Comparison of ENCODE assay signal across 16 mouse cellular contexts in the genomic region with DNA sequence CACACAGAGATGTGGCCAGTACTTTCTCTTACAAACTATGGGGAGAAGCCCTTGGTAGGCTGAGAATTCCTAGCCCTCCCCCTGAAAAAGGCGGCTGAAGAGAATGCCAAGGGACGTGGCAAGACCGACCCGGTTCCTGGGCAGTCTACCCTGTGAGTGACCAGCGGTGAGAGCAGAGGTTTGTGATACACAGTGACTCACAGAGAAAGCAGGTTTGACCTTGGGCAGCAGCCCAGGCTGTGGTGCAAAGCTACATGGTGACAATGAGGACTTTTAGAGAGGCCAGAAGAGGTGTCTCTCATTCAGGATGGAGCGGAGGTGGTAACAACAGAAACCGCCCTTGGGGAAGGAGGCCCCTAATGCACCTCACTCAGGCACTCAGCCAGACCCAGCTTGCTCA. TPM values are rescaled to one million over a fixed set of nuclear protein-coding genes. Genes with fewer than 3 reads are reported as not detected.
DNase-seq lines count a peak whose midpoint lies in the region; ATAC-seq and TF ChIP-seq lines count a peak whose summit lies in the region.
"Had no signal": no experiment of that assay in that cellular context is flagged by ENCODE, and none has a peak within 500 bp of the region (broad histone marks: within the 10 kb centered on the region; RNA-seq: fewer than 3 reads in every experiment).

No protein-coding gene starts in this region.

- ATAC-seq in heart, postnatal 0 days (ENCODE audit: insufficient read depth, low read depth): peak; percentile 47
- ATAC-seq: forebrain, embryonic 14.5 days; lung, postnatal 0 days had no signal

- H3K27ac ChIP-seq in gastrocnemius, adult 2 months: peak overlapping the region; percentile 96; the same call in 1 of the 2 replicates
- H3K27ac ChIP-seq in heart, postnatal 0 days (ENCODE audit: low read depth): peak overlapping the region; percentile 93
- H3K27ac ChIP-seq: limb, embryonic 10.5 days; liver, embryonic 14.5 days; neural tube, embryonic 15.5 days had no signal

- no peak for TF ChIP-seq CTCF in gastrocnemius, adult 2 months (IDR thresholded peaks at IDR 0.05)
- no peak for TF ChIP-seq CTCF in heart, postnatal 0 days (IDR thresholded peaks at IDR 0.05; ENCODE audit: low read depth)

- no peak for TF ChIP-seq EP300 in heart, postnatal 0 days (IDR thresholded peaks at IDR 0.05; ENCODE audit: low read depth)

- DNase-seq in gastrocnemius, adult 2 months: no peak
- DNase-seq in gastrocnemius, adult 18-20 months (ENCODE audit: low spot score): no peak
- peak; percentile 81 for DNase-seq in 3T3-L1 (ENCODE audit: low read depth, low spot score)
- DNase-seq in adrenal gland, postnatal 10 days: peak; percentile 72
- peak; percentile 70 for DNase-seq in heart, postnatal 0 days (ENCODE audit: low spot score)
- DNase-seq in spleen, postnatal 36 days (ENCODE audit: low spot score in 2 of 2): no peak
- no peak for DNase-seq in neural tube, embryonic 10.5 days (ENCODE audit: extremely low spot score, low spot score)
- DNase-seq: cerebellum, adult 18-20 months; kidney, adult 9 months; thymus, postnatal 25 days had no signal

- no peak overlapping the region for H3K4me2 ChIP-seq in heart, postnatal 0 days (ENCODE audit: low read depth, low read length)
- H3K4me2 ChIP-seq: neural tube, embryonic 15.5 days had no signal

- 50% methylated on average over 7 of the region's 7 CpGs for WGBS in heart, postnatal 0 days

- H3K36me3 ChIP-seq in heart, postnatal 0 days (replicated peaks; ENCODE audit: control insufficient read depth, insufficient read depth, low read length): peaks cover 18% of the 10 kb centered on the region
- H3K36me3 ChIP-seq: limb, embryonic 10.5 days had no signal

- H3K4me3 ChIP-seq in gastrocnemius, adult 2 months: no peak overlapping the region
- no peak overlapping the region for H3K4me3 ChIP-seq in heart, postnatal 0 days (ENCODE audit: low read depth, low read length)
- H3K4me3 ChIP-seq: limb, embryonic 10.5 days; megakaryocyte, embryonic 14.5 days; neural tube, embryonic 15.5 days had no signal

- peaks cover 44% of the 10 kb centered on the region for H3K4me1 ChIP-seq in heart, postnatal 0 days (ENCODE audit: control insufficient read depth, insufficient read depth)
- H3K4me1 ChIP-seq: megakaryocyte, embryonic 14.5 days had no signal

- no peaks in the 10 kb centered on the region for H3K27me3 ChIP-seq in heart, postnatal 0 days (ENCODE audit: control insufficient read depth, insufficient read depth, low read length)
- H3K27me3 ChIP-seq: neural tube, embryonic 15.5 days had no signal

- intact Hi-C loops in gastrocnemius, adult 2 months (cut with DNase I): no loop called here

- H3K9me3 ChIP-seq in heart, postnatal 0 days (replicated peaks; ENCODE audit: control insufficient read depth, low read length): no peaks in the 10 kb centered on the region
- H3K9me3 ChIP-seq: limb, embryonic 10.5 days; megakaryocyte, embryonic 14.5 days; neural tube, embryonic 15.5 days had no signal

- 0 out of 2 replicates have a peak overlapping the region, but pooled peaks have one; percentile 17 for H3K9ac ChIP-seq in heart, postnatal 0 days (replicated peaks; ENCODE audit: low read depth, low read length)
- H3K9ac ChIP-seq: liver, embryonic 14.5 days; neural tube, embryonic 15.5 days had no signal

RNA-seq across cellular contexts. Expression of a gene that starts 59.4 kb away (rescaled TPM):
- total RNA-seq in gastrocnemius, adult 2 months (2021): 10 to 100 TPM; 17.5 to 24.8 TPM
- total RNA-seq in gastrocnemius, adult 18-20 months (2021): 10 to 100 TPM; 23.9 to 33.6 TPM
- 10 to 100 TPM in 1 of 2 experiments, 1 to 10 TPM in 1; 9.8 to 14.1 TPM for total RNA-seq in adrenal gland, postnatal 10 days (2021)
- total RNA-seq in heart, postnatal 0 days (2014; rRNA removed; ENCODE audit: low replicate concordance): 98.9 and 100 TPM in 2 replicates
- 7.7 and 8.3 TPM in 2 replicates for polyA plus RNA-seq in heart, postnatal 0 days (2015; fragmentation: Nextera tagmentation; extraction: Ambion mirVana)

Comparison
In these comparisons a context has a peak if more than half of its experiments do, and no peak if none do; other contexts are left out.
1. DNase-seq: peak in 3T3-L1 (single experiment), adrenal gland, postnatal 10 days (single experiment) and heart, postnatal 0 days (single experiment); none in gastrocnemius, adult 2 months (single experiment), gastrocnemius, adult 18-20 months (single experiment), spleen, postnatal 36 days (0 of 2) and neural tube, embryonic 10.5 days (single experiment).